Mouse (Mus musculus): ENCODE results near the gene Nckap1l. TPM values are rescaled to one million over a fixed set of nuclear protein-coding genes. Genes with fewer than 3 reads are reported as not detected.

Gene Nckap1l
- polyA plus RNA-seq, 1 experiment from 2014 or later: 1.7 TPM

- Histone ChIP-seq H3K9me3 (ENCODE audit: control insufficient read depth) (no peaks in the 10 kb centered on the region), H3K9ac (ENCODE audit: low read depth, low read length) (no peak overlapping the region), H3K27me3 (replicated peaks; ENCODE audit: control insufficient read depth, insufficient read depth, low read length) (no peaks in the 10 kb centered on the region), H3K4me2 (replicated peaks; ENCODE audit: low read depth) (no peak overlapping the region), H3K4me3 (ENCODE audit: low read depth, low read length) (no peak overlapping the region), H3K27ac (ENCODE audit: low read depth, low read length) (no peak overlapping the region), H3K4me1 (replicated peaks; ENCODE audit: control insufficient read depth, insufficient read depth, low read length) (no peaks in the 10 kb centered on the region), H3K36me3 (ENCODE audit: control insufficient read depth, insufficient read depth) (no peaks in the 10 kb centered on the region)
- ATAC-seq: no peak
- no peak for TF ChIP-seq CTCF (IDR thresholded peaks at IDR 0.05; ENCODE audit: low read depth)
- WGBS: 62% methylated on average over 4 of the region's 4 CpGs
These were observed 34.7 kb downstream of the Nckap1l start for GRCm38 (mm10) chr15:103488336-103488735.

GRCm38 (mm10) chr15:103496204-103497140 lies 42.9 kb downstream of the Nckap1l start:
- 79% methylated on average over 10 of the region's 10 CpGs for WGBS

DNA sequence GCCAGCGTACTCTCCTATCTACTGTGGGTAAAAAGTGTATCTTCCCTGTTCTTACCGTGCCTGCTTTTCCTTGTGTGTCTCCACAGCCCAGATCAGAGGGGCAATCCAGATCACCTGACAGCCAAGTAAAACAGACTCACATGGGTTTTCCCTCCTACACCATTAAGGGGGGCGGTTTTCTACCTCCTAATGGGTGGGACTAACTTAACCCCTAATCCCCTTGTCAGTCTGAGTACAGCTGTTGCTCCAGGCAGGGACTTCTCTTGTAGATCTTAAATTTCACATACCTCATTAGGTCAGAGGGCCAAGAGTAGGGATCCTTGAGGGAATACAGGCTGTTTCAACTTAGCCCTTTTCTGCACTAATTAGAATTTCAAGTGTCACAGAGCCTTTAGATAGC lies 44.6 kb downstream of the Nckap1l start:
- Histone ChIP-seq H3K4me2 (replicated peaks; ENCODE audit: low read depth) (no peak overlapping the region), H3K27ac (ENCODE audit: low read depth, low read length) (no peak overlapping the region), H3K9ac (ENCODE audit: low read depth, low read length) (no peak overlapping the region), H3K4me3 (ENCODE audit: low read depth, low read length) (no peak overlapping the region), H3K36me3 (ENCODE audit: control insufficient read depth, insufficient read depth) (no peaks in the 10 kb centered on the region), H3K27me3 (replicated peaks; ENCODE audit: control insufficient read depth, insufficient read depth, low read length) (peaks cover 11% of the 10 kb centered on the region; the same call in 1 of the 2 replicates), H3K9me3 (ENCODE audit: control insufficient read depth) (no peaks in the 10 kb centered on the region), H3K4me1 (replicated peaks; ENCODE audit: control insufficient read depth, insufficient read depth, low read length) (no peaks in the 10 kb centered on the region)
- no peak for ATAC-seq
- WGBS: 32% methylated on average over 3 of the region's 3 CpGs
- no peak for TF ChIP-seq CTCF (IDR thresholded peaks at IDR 0.05; ENCODE audit: low read depth)

More at GRCm38 (mm10) chr15:103496204-103497140, 42.9 kb downstream of the Nckap1l start:
- ATAC-seq: no peak
- Histone ChIP-seq H3K9me3 (ENCODE audit: control insufficient read depth) (no peaks in the 10 kb centered on the region), H3K9ac (ENCODE audit: low read depth, low read length) (no peak overlapping the region), H3K27me3 (replicated peaks; ENCODE audit: control insufficient read depth, insufficient read depth, low read length) (0 out of 2 replicates have a peak, but pooled peaks cover 6% of the 10 kb centered on the region), H3K4me2 (replicated peaks; ENCODE audit: low read depth) (no peak overlapping the region), H3K4me3 (ENCODE audit: low read depth, low read length) (no peak overlapping the region), H3K36me3 (ENCODE audit: control insufficient read depth, insufficient read depth) (no peaks in the 10 kb centered on the region), H3K4me1 (replicated peaks; ENCODE audit: control insufficient read depth, insufficient read depth, low read length) (no peaks in the 10 kb centered on the region), H3K27ac (ENCODE audit: low read depth, low read length) (no peak overlapping the region)
- TF ChIP-seq CTCF (IDR thresholded peaks at IDR 0.05; ENCODE audit: low read depth): no peak

GRCm38 (mm10) chr15:103500723-103501122 lies 47.1 kb downstream of the Nckap1l start:
- no peak overlapping the region for H3K4me2 ChIP-seq (replicated peaks; ENCODE audit: low read depth)
- H3K27me3 ChIP-seq (replicated peaks; ENCODE audit: control insufficient read depth, insufficient read depth, low read length): peaks cover 29% of the 10 kb centered on the region
- H3K27ac ChIP-seq (ENCODE audit: low read depth, low read length): no peak overlapping the region
- no peak overlapping the region for H3K9ac ChIP-seq (ENCODE audit: low read depth, low read length)
- no peaks in the 10 kb centered on the region for H3K4me1 ChIP-seq (replicated peaks; ENCODE audit: control insufficient read depth, insufficient read depth, low read length)
- no peaks in the 10 kb centered on the region for H3K9me3 ChIP-seq (ENCODE audit: control insufficient read depth)
- no peak overlapping the region for H3K4me3 ChIP-seq (ENCODE audit: low read depth, low read length)
- 89% methylated on average over 1 of the region's 1 CpGs for WGBS
- ATAC-seq: no peak
- no peak for TF ChIP-seq CTCF (IDR thresholded peaks at IDR 0.05; ENCODE audit: low read depth)
- no peaks in the 10 kb centered on the region for H3K36me3 ChIP-seq (ENCODE audit: control insufficient read depth, insufficient read depth)

DNA sequence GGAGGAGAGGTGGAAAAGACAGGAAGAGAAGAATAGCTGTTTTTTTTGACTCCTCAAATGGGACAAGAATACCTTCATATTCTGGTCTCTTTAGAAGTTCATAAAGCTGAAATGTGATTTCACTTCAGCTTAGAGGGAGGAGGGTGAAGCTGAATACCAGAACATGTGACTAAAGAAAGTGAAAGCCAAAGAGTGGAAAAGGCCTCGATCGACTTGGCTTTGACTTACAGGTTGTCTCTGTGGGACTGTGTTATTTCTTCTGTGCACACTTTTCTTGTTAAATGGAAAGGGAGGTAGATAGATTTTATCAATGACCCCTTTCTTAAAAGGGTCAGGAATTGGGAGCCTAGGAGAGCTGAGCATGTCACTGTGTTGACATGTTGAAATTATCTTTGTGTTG lies 47.6 kb downstream of the Nckap1l start:
- H3K4me2 ChIP-seq (replicated peaks; ENCODE audit: low read depth): no peak overlapping the region
- no peaks in the 10 kb centered on the region for H3K4me1 ChIP-seq (replicated peaks; ENCODE audit: control insufficient read depth, insufficient read depth, low read length)
- ATAC-seq: no peak
- peaks cover 29% of the 10 kb centered on the region for H3K27me3 ChIP-seq (replicated peaks; ENCODE audit: control insufficient read depth, insufficient read depth, low read length)
- H3K4me3 ChIP-seq (ENCODE audit: low read depth, low read length): no peak overlapping the region
- no peak overlapping the region for H3K27ac ChIP-seq (ENCODE audit: low read depth, low read length)
- H3K36me3 ChIP-seq (ENCODE audit: control insufficient read depth, insufficient read depth): no peaks in the 10 kb centered on the region
- H3K9ac ChIP-seq (ENCODE audit: low read depth, low read length): no peak overlapping the region
- TF ChIP-seq CTCF (IDR thresholded peaks at IDR 0.05; ENCODE audit: low read depth): no peak
- 43% methylated on average over 2 of the region's 2 CpGs for WGBS
- no peaks in the 10 kb centered on the region for H3K9me3 ChIP-seq (ENCODE audit: control insufficient read depth)

GRCm38 (mm10) chr15:103502435-103503250 lies 49.0 kb downstream of the Nckap1l start, which contains the start of gene Pde1b:
Pde1b (plus strand) TSS chr15:103503034.
- H3K9me3 ChIP-seq (ENCODE audit: control insufficient read depth): no peaks in the 10 kb centered on the region
- H3K9ac ChIP-seq (ENCODE audit: low read depth, low read length): peak within 1 kb of the TSS; percentile 46
- no peaks in the 10 kb centered on the region for H3K4me1 ChIP-seq (replicated peaks; ENCODE audit: control insufficient read depth, insufficient read depth, low read length)
- H3K36me3 ChIP-seq (ENCODE audit: control insufficient read depth, insufficient read depth): no peaks in the 10 kb centered on the region
- peaks cover 29% of the 10 kb centered on the region for H3K27me3 ChIP-seq (replicated peaks; ENCODE audit: control insufficient read depth, insufficient read depth, low read length)
- peak within 1 kb of the TSS; percentile 94 for H3K4me2 ChIP-seq (replicated peaks; ENCODE audit: low read depth)
- no peak within 1 kb of the TSS for H3K27ac ChIP-seq (ENCODE audit: low read depth, low read length)
- 4% methylated on average over 56 of the region's 63 CpGs for WGBS
- 0 out of 2 replicates have a peak, but pooled peaks have one; percentile 19 for TF ChIP-seq CTCF (IDR thresholded peaks at IDR 0.05; ENCODE audit: low read depth)
- H3K4me3 ChIP-seq (ENCODE audit: low read depth, low read length): peak within 1 kb of the TSS; percentile 54
- ATAC-seq: peak; percentile 84

All from intestine, postnatal 0 days (tissue).